Mouse (Mus musculus): Measurements from ENCODE around the gene Gm49368. TPM values are rescaled to one million over a fixed set of nuclear protein-coding genes. Genes with fewer than 3 reads are reported as not detected.
"Not testable (repeated sequence)": the region's sequence is repeated elsewhere in the genome, so short reads cannot be mapped to it uniquely, and the experiment has no call there.

The Gm49368 gene
- total RNA-seq, 2 experiments from 2014 or later: 0.10 TPM; not detected in 1

DNA sequence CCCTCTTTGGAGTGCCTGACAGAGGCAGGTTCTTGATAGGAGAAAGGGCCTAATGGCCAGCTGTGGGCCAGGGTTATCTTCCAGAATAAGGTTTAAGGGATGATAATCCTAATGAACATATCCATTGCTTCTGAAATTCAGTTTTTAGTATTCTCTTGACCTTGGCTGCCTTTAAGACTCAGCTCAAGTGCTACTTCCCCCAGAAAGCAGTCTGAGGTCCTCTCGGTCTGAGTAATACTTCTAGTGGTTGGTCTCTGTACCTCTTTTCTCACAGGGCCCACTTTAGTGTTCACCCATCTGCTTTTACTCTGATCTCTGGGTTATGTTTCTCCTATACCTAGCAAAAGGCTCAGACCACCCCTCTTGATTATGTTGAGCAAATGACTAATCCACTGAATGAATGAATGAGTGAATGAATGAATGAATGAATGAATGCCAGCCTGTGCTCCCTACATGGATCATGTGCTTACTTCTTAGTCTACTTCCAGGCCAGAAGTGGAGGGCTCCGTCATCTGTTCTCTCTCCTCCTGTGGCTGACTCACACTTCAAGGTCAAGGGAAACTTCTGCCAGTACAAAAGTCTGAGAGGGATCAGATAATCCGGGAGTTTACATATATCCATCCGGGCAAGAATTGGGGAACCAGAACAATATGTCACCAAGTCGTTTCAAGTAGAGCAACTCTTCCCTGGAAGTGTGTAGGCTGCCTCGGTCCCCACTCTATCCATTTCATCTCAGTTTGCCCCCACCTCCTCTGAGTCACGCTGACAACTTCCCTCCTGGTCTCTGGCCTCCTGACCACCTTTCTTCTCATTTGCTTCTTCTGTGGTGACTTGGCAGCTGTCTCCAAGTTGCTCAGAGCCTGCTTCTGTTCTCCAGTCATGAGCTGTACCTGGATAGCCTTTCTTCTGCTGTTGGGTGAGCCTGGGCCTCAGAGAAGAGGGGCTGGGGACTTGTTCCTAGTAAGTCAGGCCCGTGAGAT, 66.5 kb downstream of the Gm49368 start, which contains the start of gene Itgax:
Gene Itgax (plus strand): TSS at position 807 of the 980 bp plus-strand sequence.
- DNase-seq (ENCODE audit: low spot score in 2 of 2): peak in 1 of 2 experiments; percentile 10

DNA sequence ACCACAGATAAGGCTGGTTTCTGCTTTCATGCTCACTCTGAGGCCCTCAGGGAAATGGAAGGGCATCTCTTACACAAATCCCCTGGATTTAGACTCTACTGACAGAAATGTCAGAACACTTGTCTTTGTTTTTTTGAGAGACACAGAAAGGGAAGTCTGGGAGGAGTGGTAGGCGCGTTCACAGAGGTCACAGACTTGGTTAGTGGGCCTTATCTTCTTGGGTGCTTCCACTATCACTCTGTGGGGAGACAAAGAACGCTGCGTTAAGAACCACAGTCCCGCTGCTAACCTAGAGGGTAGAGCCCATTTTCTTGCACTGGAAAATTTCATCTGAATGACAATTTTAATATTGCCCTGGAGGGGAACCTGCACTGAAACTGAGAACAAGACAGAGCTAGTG, 69.7 kb downstream of the Gm49368 start:
- no peak for DNase-seq (ENCODE audit: low spot score in 2 of 2)

DNA sequence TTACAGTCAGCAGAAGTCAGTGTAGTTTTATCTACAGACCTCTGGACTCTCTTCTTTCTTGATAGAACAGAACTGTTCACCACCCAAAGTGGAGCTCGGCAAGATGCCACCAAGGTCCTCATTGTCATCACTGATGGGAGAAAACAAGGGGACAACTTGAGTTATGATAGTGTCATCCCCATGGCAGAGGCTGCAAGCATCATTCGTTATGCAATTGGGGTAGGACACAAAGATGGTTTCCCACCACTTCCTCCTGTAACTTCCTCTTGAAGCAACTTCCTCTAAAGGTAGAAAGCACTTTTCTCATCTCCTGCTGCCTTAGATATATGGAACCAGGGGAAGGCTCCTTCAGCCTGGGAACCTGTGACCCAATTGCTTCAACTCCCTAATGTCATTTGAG, 71.1 kb downstream of the Gm49368 start:
- no peak for DNase-seq (ENCODE audit: low spot score in 2 of 2)

DNA sequence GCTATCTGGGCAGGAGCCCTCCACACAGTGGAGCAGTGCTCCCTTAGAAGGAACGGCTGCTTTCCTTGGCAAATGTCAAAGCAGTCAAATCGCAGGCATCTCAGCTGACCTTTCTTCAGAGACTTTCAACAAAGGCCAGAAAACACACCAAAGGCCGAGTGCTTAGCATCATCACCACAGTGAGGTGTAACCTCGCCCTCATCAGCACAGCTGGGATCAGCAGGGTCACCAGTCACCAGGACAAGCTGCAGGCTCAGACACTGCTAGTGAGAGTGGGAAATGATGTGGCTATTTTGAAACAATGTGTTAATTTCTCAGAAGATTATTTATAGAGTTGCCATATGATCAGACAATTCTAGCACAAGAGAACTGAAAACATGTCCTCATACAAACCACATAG, 74.4 kb downstream of the Gm49368 start:
- no peak for DNase-seq (ENCODE audit: low spot score in 2 of 2)

DNA sequence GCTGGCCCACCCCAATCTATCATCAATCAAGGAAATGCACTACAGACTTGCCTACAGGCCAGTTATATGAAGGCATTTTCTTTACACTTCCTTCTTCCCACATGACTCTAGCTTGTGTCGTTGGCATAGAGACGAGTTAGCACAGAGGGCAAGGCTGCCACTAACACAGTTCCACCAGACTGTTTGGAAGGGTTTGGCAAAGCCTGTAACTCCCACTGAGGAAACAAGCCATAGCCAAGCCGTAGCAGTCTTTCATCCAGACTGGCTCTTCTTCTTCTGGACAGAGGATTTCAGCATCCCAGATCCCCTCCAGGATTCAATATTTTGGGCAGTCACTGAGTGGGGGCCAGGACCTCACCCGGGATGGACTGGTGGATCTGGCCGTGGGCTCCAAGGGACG, 77.1 kb downstream of the Gm49368 start:
- DNase-seq (ENCODE audit: low spot score in 2 of 2): no peak

DNA sequence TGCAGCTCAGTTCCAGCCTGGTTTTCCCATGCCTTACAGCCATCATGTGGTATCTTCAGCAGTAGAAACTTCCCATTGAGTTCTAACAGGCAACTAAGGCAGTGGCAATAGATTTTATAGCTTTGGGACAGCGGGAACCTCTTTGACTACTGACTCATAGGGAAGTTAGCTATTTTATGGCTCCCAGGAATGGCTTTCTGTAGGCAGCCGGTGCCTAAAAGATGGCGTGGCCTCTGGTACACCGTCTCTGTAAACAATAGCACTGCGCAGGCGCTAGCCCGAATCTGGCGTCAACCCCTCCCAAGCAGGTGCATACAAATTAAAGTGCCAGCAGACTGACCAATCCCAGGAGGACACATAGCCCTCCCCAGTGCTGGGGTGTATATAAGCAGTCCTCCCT, 88.5 kb downstream of the Gm49368 start:
- DNase-seq (ENCODE audit: low spot score in 2 of 2): no peak

DNA sequence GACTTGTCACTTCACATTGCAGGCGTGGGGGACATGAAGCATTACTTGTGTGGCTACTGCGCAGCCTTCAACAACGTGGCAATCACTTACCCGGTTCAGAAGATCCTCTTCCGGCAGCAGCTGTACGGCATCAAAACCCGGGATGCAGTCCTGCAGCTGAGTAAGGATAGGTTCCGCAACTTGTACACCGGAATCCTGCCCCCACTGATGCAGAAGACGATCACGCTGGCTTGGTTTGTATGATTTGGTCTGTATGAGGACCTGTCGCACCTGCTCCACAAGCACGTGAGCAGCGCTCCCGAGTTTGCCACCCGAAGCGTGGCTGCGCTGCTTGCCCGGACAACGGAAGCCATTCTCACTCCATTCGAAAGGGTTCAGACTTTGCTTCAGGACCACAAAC, 91.6 kb downstream of the Gm49368 start, which contains the start of gene Itgad:
Gene Itgad (plus strand): TSS at position 301 of the 400 bp plus-strand sequence.
- no peak for DNase-seq (ENCODE audit: low spot score in 2 of 2)

DNA sequence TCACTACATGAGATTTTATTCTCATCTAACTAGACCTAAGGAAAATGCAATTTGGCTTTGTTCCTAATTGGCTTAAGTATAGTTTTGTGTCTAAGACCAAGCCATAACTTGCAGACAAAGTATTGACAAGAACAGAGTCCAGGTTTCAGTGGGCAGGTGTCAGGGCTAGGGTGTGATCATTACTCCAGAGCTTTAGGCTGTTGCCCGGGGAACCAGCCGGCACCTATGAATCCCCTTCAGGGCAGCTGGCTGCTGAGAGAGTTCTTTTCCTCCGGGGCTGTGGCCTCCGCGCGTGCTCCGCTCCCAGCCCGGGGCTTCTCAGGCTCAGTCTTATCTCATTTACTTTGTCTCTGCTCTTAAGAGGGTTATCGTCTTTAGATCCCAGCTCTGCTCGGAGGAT, 92.4 kb downstream of the Gm49368 start:
- DNase-seq (ENCODE audit: low spot score in 2 of 2): peak in 1 of 2 experiments; percentile 26

DNA sequence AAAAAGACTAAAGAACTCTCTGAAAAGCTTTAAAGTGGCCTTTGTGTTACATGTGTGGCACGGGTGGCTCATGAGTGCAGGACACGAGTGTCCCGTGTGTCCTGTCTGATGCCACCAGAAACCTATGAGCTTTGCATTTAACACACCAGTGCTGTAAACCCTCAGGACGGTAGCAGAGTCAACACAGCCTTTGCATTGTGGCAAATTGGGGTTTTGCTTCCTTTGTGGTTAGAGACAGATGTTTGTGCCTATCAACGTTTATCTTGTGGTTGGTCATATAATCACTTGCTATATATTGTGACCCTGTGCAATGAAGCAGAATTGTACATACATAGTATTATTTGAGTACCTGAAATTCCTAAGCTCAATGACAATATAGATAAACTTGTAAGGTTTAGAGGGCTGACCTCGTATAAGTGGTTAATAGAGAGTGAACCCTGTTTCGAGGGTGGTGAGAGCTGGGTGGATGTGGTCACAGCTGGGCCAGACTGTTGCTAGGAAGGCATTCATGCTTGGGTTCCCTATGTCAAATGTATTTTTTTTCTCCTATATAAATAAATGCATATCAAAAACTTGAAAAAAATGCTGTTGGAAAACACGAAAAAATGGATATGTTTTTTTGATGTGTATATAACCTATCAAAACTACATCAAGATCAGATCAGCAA, 96.3 kb downstream of the Gm49368 start:
- not testable (repeated sequence) for DNase-seq (ENCODE audit: low spot score in 2 of 2)

DNA sequence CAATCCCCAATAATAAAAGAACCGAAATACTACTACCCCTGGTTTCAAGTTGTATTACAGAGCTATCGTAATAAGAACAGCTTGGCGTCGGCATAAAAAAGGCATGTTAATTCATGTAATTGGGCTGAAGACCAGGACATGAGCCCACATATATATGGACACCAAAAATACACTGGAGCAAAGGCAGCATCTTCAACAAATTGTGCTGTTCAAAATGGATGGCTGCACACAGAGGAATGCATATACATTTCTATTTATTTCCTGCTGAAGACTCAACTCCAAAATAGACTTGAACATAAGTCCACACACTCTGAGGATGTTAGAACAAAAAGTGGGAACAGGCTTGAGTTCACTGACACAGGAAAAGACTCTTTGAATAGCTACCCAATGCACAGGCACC, 101.5 kb downstream of the Gm49368 start:
- no peak for DNase-seq (ENCODE audit: low spot score in 2 of 2)

DNA sequence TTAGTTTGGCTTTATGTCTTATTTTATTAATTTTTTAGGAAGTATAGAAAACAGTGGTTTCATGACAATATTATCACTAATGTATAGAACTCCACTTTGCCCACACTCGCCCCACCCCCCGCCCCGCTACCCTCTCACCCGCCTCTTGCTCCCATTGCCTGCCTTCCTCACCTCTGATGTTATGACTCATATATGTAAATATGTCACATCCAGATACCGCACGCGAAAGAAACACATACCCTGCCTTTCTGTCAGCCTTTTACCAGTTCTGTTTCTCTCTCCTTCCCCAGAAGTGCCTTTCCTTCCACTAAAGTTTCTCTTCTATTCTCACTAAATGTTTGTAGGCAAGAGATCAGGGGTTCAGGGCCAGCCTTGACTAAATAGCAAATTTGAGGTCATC, 103.9 kb downstream of the Gm49368 start:
- DNase-seq (ENCODE audit: low spot score in 2 of 2): no peak

DNA sequence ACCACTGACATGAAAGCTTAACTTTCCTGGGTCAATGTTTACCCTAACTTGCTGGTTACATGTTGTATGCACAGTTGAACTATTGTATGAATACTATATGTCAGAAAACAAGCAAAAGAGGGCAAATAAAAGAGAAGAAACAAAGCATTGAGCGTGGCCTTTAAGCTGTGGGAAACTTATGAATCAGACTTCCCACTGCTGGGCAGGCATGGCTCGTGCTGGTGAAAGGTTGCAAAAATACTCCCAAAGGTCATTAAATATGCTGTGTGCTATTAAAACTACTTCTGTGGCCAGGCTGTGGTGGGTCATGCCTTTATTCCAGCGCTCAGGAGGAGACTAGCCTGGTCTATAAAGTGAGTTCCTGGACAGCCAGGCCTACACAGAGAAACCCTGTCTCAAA, 107.5 kb downstream of the Gm49368 start:
- no peak for DNase-seq (ENCODE audit: low spot score in 2 of 2)

Other genes with a start within 250 kb of the Gm49368 start
- gene Stx4a, start 238.4 kb upstream of the Gm49368 start, total RNA-seq (2021): 100 to 1,000 TPM in 1 of 2 experiments, 10 to 100 TPM in 1; 99.2 to 104 TPM
- 1 to 10 TPM; 4.2 to 5.6 TPM for gene Stx1b, start 238.1 kb upstream of the Gm49368 start, total RNA-seq (2021)
- gene Zfp646, start 186.5 kb upstream of the Gm49368 start, total RNA-seq (2021): 10 to 100 TPM; 31.1 to 36.6 TPM
- 1 to 10 TPM; 8.3 to 9.5 TPM for gene Zfp668, start 185.9 kb upstream of the Gm49368 start, total RNA-seq (2021)
- gene Prss53, start 171.7 kb upstream of the Gm49368 start, total RNA-seq (2021): 1 to 10 TPM; 1.2 to 1.9 TPM
- gene Gm21974, start 167.2 kb upstream of the Gm49368 start, total RNA-seq (2021): not detected
- gene Vkorc1, start 167.1 kb upstream of the Gm49368 start, total RNA-seq (2021): 10 to 100 TPM; 67.2 to 67.4 TPM
- 100 to 1,000 TPM in 1 of 2 experiments, 10 to 100 TPM in 1; 97.1 to 109 TPM for gene Bckdk, start 158.6 kb upstream of the Gm49368 start, total RNA-seq (2021)
- gene Kat8, start 150.2 kb upstream of the Gm49368 start, total RNA-seq (2021): 10 to 100 TPM; 27.1 to 30.2 TPM
- under 1 TPM in 1 of 2 experiments, not detected in 1; 0.23 TPM for gene Prss8, start 132.6 kb upstream of the Gm49368 start, total RNA-seq (2021)
- gene Prss36, start 116.0 kb upstream of the Gm49368 start, total RNA-seq (2021): 10 to 100 TPM in 1 of 2 experiments, 1 to 10 TPM in 1; 6.2 to 11.4 TPM
- 100 to 1,000 TPM; 150 to 153 TPM for gene Fus, start 95.2 kb upstream of the Gm49368 start, total RNA-seq (2021)
- 1 to 10 TPM in 1 of 2 experiments, under 1 TPM in 1; 0.83 to 3.7 TPM for gene Pycard, start 68.8 kb upstream of the Gm49368 start, total RNA-seq (2021)
- under 1 TPM in 1 of 2 experiments, not detected in 1; 0.29 TPM for gene Trim72, start 58.7 kb upstream of the Gm49368 start, total RNA-seq (2021)
- 1 to 10 TPM; 4.9 to 6.9 TPM for gene Itgam, start within 50 bp of the Gm49368 start, total RNA-seq (2021)
- 1 to 10 TPM; 1.7 to 6.2 TPM for gene Itgax, start 66.9 kb downstream of the Gm49368 start, total RNA-seq (2021)
- under 1 TPM in 1 of 2 experiments, not detected in 1; 0.22 TPM for gene Itgad, start 91.7 kb downstream of the Gm49368 start, total RNA-seq (2021)
- 1 to 10 TPM; 3.3 to 6.3 TPM for gene Cox6a2, start 143.7 kb downstream of the Gm49368 start, total RNA-seq (2021)
- 10 to 100 TPM; 17.7 to 23.2 TPM for gene Armc5, start 174.7 kb downstream of the Gm49368 start, total RNA-seq (2021)
- gene 9130023H24Rik, start 175.3 kb downstream of the Gm49368 start, total RNA-seq (2021): 1 to 10 TPM; 5.2 to 6.0 TPM
- gene Tgfb1i1, start 184.1 kb downstream of the Gm49368 start, total RNA-seq (2021): 10 to 100 TPM; 19.0 to 30.6 TPM
- 1 to 10 TPM in 1 of 2 experiments, not detected in 1; 1.3 TPM for gene Slc5a2, start 203.0 kb downstream of the Gm49368 start, total RNA-seq (2021)
- 10 to 100 TPM; 26.6 to 31.4 TPM for gene BC017158, start 235.5 kb downstream of the Gm49368 start, total RNA-seq (2021)

All from adrenal gland, adult 18-20 months (tissue).